Mouse (Mus musculus) brain, embryonic 14.5 days (tissue): ENCODE measurements around the gene Cebpzos.

ENCODE experiments used
- CTCF ChIP-seq: fragments of 200-500 bp; IDR thresholded peaks from 2 replicates; pipeline ENCODE4 v1.5.1; 2012; ENCODE audit warnings: inconsistent platforms, mild to moderate bottlenecking, moderate library complexity, borderline replicate concordance; ENCODE audit not compliant: insufficient read depth, insufficient read length; ENCODE audit errors: extremely low read depth
- POLR2A ChIP-seq: fragments of 200-500 bp; IDR thresholded peaks from 2 replicates; pipeline ENCODE4 v1.6.1; 2012; ENCODE audit warnings: mild to moderate bottlenecking, inconsistent platforms, borderline replicate concordance; ENCODE audit not compliant: poor library complexity, insufficient read depth, insufficient read length, severe bottlenecking; ENCODE audit errors: extremely low read depth

DNA sequence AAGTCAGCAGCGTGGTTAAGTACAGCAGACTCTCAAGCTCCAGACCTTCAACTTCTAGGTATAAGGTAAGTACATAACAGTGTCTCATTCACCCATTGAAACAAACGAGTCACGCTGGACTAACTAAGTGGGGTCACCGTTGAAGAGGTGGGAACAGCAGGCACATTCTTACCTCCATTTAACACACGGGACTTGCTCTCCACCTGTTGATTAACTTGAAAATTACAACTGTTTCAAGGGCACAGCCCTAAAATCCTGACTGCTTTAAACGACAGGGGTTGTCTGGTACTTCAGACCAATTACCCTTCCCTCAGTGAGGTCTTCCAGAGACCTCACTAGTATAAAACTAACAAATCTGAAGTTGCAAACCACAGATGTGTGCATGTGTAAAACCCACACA is 43.2 kb downstream of the Cebpzos start:
- TF ChIP-seq POLR2A (no peak), CTCF (no peak)
